Mouse (Mus musculus): ENCODE measurements around the gene Npas2. TPM values are rescaled to one million over a fixed set of nuclear protein-coding genes. Genes with fewer than 3 reads are reported as not detected.

Npas2 gene
- total RNA-seq, 1 experiment from 2014 or later: not detected

DNA sequence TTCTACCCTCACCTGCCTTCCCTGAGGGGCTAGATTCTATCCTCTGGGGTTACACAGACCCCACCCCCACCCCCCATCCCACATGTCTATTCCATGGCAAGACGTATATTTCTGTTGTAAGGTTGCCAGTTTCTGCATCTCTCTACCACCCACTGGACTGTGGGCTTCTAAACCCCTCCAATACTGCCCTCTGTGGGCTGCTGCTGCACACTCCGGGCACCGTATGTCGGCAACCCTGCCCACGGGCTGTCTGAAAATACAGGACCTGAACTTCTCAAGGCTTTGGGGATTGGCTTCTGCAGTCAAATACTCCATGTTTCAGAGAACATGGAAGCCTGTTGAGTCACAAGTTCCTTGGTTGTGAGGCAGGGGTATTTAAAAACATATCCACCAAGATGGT, 17.4 kb downstream of the Npas2 start:
- peak; percentile 74 for ATAC-seq (replicated peaks; ENCODE audit: low read depth, poor library complexity, severe bottlenecking)

DNA sequence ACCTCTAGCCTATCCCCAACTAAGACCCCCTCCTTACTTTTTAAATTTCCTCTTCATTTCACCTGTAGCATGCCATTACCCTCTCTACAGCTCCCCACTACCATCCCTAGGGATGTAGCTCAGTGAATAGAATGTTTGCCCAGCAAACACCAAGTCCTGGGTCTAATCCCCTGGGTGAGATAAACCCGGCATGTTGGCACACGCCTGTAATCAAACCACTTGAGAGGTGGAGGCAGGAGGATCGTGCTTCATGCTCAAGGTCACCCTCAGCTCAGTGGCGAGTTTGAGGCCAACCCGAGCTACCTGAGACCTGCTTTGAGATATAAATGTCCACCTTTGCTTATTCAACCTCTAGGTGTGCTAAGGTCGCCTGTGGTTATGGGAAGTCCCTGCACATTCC, 19.5 kb downstream of the Npas2 start:
- ATAC-seq (replicated peaks; ENCODE audit: low read depth, poor library complexity, severe bottlenecking): no peak

DNA sequence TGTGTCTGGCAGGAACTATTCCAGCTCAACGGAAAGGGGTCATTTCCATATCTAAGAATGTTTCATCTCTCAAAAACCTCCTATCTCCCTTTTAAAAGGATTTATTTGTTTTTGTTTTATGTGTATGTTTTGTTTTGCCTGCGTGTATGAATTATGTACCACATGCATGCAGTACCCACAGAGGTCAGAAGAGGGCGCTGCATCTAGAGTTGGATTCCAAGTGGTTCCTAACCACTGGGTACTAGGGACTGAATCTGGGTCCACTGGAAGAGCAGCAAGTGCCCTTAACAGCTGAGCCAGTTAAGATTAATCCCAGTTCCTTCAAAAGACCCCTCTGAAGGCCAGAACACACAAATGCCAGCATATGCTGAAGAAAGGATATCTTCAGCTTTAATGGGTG, 24.1 kb downstream of the Npas2 start:
- ATAC-seq (replicated peaks; ENCODE audit: low read depth, poor library complexity, severe bottlenecking): no peak

DNA sequence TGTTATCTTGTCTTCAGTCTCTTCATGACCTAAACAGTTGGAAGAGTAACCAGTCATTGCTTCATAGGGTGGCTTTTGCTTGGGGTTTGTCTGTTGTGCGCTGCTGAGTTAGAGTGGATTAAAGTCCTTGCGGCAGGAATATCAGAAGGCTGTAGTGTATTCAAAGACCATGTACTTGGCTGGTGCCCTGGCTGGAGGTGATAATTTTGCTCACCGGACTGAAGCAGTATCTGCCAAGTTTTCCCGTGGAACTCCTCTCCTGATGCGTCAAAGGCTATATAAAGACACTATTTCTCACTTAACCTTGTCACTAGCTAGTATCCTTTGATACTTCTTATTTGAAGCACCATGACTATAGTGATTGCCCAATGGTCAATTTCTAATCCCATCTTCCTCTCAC, 34.9 kb downstream of the Npas2 start:
- no peak for ATAC-seq (replicated peaks; ENCODE audit: low read depth, poor library complexity, severe bottlenecking)

DNA sequence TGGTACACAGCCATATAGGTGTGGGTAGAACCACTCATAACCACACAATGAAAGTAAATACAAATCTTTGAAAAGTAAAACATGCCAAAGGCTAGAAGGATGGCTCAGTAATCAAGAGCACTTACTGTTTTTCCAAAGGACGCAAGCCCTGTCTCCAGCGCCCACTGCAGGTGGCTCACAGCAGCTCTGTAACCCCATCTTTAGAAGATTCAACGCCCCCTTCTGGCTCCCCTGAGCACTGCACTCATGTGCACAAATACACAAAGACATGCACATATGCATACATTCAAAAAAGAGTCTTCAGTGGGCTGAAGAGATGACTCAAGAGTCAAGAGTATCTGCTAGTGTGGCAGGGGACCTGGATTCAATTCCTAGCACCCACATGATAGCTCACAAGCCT, 36.5 kb downstream of the Npas2 start:
- ATAC-seq (replicated peaks; ENCODE audit: low read depth, poor library complexity, severe bottlenecking): no peak

DNA sequence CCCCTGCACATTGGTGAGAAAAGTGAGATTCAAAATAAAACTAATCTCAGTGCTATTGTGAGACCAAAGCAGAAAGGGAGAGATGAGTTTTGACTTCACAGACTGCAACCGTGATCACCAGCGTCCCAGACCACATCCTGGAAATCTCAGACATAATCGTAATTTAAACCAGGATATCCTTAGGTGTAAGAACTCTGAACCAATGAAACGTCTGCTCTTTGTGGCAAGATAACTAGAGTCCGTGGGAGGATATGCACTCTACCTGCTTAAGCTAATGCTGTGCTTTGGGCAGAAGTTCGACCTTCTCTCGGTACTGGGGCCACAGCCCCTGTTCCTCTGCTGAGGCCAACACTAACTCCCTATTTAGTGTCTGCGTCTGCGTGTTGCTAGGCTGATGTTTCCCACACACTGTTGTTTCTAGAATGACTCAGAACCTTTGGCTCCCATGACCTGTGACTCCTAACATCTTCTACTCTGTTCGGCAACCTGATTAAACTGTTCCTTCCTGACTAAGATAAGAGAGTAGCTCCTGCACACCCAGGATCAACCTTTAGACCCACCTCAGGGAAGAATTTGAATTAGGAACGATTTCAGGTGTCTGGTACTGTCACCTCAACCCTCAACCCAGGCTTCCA, 41.4 kb downstream of the Npas2 start:
- no peak for ATAC-seq (replicated peaks; ENCODE audit: low read depth, poor library complexity, severe bottlenecking)

DNA sequence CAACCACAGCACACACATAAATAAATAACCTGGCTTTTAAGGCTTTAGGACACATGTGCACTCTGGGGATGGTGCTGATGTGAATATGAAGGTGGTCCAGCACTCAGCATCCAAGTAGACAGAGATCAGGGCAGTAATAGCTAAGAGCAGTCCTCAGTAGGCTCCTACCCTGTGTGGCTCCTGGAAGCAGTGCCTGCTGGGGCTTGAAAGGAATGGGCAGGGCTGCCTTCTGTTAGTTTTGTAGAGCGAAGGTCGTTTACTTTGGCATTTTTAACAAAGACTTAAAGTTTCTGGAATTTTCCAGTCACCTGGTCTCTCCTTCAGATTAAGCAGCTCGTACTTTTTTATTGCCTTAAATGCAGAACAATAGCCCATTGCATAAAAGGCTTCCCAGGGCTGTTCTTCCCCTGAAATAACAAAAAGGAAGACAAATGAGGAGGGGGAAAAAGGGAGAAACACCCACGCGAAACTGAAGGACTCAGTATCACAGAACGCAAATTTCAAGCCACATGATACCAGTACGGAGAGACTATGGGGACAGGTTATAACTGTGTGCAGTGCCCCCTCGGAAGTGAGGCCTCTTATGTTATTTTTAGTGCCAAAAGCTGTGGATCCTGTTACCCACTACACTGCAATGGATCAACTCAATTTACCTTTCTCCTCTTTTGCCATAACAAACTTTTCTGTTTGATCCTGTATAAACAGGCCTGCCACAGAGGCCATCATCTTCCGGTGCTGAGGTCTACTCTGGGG, 44.1 kb downstream of the Npas2 start:
- ATAC-seq (replicated peaks; ENCODE audit: low read depth, poor library complexity, severe bottlenecking): no peak

DNA sequence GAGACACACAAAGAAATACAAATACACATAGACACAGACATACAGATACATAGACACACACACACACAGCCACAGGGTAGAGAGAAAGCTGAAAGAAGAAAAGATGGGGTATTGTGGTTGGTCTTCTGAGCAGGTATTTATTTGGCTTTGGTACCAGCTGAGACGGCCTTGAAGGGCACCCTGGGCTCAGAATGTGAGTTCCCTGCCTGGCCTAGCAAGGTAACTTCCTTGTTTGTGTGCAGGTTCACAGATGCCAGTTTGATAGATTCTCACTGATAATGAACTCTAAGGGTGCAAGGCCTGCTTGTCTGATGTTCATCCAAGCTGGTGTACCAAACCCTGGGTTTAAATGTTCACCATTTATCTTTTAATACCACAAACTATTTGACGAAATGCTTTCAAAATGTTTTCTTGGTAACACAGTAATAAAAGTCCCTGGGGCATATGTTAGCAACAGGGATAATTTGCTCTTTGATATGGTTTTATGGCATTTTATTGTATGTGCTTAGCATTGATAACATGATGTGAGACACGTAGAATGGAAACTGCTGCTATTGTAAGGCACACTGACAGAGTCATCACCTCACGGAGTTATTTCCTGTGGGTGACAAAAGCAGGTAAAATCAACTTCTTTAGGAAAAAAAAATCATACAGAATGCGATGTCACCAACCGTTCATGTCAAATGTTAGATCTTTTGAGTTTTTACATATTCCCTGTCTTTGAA, 47.5 kb downstream of the Npas2 start:
- no peak for ATAC-seq (replicated peaks; ENCODE audit: low read depth, poor library complexity, severe bottlenecking)

DNA sequence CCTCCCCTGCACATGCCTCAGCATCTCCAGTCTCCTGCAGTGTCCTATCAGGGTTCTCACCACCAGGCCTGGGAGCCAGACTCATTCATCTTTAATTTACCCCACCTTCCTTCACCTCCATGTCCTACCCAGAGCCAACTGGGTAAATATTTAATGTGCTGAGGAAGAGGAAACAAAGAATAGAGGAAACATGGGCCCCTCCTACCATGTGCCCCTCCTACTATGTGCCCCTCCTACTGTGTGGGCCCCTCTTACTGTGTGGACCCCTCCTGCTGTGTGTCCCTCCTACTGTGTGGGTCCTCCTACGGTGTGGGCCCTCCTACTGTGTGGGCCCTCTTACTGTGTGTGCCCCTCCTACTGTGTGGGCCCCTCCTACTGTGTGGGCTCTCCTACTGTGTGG, 51.2 kb downstream of the Npas2 start:
- no peak for ATAC-seq (replicated peaks; ENCODE audit: low read depth, poor library complexity, severe bottlenecking)

DNA sequence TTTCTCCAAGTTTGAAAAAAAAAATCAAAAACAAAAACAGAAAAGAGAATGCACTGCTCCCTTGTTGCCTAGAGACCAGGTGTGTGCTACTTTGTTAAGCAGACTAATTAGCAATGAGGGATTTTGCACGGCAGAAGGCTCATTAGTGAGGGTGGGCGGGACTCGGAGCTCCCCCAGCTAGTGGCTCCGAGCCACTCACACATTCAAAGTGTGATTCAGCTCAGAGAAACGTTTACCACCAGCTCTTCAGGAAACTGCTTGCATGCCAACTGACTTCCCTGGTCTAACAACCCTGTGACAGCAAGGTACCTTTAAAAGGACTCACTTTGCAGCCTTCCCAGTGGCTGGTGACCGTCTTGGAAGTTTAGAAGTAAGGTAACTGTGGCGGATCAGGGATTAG, 58.1 kb downstream of the Npas2 start:
- ATAC-seq (replicated peaks; ENCODE audit: low read depth, poor library complexity, severe bottlenecking): no peak

DNA sequence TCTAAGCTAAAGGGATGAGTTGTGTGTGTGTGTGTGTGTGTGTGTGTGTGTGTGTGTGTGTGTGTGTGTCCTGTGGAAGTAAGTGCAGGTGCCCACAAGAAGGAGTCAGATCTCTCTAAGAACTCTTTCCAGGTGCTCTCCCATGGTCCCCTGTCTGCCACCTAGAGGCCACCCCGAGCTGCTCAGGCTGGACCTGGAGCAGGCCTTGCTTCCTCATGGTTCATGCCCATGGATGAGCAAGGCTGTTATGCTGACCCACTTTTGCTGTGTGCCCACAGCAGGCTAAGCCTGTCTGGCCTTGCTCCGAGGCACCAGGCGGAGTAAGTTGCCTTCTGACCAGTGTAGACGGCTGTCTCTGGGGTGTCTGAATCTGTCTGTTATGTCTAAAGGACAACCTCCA, 60.2 kb downstream of the Npas2 start:
- peak; percentile 56; the same call in 1 of the 2 replicates for ATAC-seq (replicated peaks; ENCODE audit: low read depth, poor library complexity, severe bottlenecking)

DNA sequence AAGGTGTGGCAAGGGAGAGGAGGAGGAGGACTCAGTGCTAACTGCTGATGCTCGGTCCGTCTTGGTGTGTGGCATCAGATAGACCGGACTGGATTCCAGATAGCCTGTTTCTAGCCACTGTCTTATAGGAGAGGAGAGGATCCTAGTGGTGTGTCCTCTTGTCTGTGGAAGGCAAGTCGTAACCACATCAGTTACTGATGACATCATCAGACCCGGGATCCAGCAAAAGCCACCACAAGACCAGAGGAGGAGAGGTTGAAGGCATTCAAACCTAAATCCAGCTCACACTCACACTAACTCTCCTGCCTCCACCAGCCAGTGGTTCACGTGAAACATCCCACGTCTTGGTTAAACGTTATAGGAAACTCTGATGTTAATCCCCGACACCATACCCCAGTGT, 62.5 kb downstream of the Npas2 start:
- no peak for ATAC-seq (replicated peaks; ENCODE audit: low read depth, poor library complexity, severe bottlenecking)

DNA sequence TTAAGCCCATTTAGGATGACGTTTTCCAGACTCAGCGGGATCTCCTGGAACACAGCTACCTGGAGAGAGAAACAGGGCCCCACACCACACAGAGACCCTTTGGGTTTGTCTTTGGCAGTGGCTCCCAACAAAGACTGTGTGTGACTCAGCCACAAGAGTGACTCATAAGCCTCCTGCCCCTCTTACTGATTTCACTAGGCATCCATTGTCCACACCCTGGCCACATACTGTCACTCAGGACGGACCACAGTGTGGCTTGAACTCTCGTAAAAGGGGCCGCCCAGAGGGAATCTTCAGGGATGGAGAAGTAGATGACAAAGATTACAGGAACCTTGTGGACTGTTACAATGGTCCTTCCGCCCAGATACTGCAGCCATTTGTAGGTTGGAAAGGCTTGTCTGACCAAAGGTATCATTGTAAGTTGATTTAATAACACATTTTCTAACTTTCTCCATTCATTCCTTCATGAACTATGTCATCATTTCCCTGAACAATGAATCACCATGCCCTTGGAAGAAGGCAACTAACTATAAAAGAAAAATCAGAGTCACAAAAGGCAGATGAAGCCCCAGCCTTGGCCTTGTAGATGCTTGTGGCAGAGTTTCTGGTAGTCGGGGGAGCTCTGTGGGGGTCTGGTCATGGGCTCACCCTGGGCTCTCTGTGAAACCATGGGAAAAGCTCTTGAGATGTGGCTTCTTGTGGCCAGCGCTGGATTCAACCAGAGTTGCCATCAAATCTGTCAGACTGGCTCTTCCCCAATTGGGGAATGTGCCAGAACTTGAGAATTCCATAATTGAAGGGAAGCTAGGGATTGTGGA, 63.2 kb downstream of the Npas2 start:
- no peak for ATAC-seq (replicated peaks; ENCODE audit: low read depth, poor library complexity, severe bottlenecking)

DNA sequence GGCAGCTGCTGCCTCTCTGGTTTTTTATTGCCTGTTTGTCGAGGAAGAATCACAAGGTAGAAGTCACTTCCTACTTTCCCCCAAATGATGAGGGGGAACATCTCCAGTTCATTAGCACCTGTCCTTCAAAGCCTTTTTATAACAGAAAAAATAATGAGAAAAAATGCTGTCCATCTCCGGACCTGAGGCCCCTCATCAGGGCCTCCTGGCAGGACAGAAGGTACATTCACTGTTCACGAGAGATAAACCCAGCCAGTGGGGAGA, 63.7 kb downstream of the Npas2 start:
- ATAC-seq (replicated peaks; ENCODE audit: low read depth, poor library complexity, severe bottlenecking): no peak

DNA sequence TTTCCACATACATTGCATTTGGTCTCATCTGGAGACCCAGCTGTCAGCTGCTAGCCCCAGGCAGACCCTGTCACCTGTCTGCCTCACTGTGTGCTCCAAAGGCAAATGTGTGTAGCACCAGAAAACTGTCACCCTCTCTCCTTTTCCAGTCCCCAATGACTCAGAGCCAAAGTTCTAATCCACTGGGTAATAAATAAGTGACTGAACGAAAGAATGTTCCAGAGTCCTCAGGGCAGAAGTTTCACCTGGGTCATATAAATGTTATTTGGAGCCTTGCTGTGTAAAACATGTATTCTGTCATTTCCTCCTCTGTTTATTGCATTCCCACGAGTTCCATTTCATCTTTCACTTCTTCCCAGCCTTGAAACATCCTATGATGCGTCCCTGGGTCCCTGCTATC, 66.1 kb downstream of the Npas2 start:
- no peak for ATAC-seq (replicated peaks; ENCODE audit: low read depth, poor library complexity, severe bottlenecking)

DNA sequence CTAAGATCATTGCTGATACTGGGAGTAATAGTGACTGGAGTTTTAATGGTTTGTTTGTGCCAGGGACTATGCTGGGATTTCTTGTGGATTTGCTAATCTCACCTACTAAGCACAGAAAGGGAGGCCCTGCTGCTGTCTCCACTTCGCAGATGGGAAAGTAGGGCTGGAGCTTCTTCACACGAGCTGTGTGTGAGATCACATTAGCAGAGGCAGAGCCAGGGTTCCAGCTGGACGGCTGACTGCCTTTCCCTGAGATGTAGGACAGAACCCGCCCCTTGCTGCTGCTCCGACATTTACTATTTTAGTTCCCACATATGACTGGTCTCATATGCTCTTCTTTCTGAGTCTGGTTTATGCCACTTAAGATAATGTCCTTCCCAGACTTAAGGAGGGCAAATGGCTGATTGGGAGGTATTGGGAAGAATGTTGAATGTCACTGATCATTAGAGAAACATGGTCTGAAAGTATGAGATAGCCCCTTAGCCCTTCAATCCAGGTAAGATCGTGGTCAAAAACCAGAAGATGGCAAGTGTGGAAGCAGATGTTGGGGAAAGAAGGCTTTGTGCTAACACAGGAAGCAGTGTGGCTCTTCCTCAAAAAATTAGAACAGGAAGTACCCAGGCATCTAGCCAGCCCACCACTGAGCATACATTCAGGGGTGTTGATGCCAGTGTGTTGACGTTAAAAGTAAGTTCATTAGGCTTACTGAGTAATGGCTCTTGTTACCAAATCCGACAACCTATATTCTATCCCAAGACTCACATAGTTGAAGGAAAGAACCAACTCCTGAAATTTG, 66.8 kb downstream of the Npas2 start:
- ATAC-seq (replicated peaks; ENCODE audit: low read depth, poor library complexity, severe bottlenecking): peak; percentile 66

DNA sequence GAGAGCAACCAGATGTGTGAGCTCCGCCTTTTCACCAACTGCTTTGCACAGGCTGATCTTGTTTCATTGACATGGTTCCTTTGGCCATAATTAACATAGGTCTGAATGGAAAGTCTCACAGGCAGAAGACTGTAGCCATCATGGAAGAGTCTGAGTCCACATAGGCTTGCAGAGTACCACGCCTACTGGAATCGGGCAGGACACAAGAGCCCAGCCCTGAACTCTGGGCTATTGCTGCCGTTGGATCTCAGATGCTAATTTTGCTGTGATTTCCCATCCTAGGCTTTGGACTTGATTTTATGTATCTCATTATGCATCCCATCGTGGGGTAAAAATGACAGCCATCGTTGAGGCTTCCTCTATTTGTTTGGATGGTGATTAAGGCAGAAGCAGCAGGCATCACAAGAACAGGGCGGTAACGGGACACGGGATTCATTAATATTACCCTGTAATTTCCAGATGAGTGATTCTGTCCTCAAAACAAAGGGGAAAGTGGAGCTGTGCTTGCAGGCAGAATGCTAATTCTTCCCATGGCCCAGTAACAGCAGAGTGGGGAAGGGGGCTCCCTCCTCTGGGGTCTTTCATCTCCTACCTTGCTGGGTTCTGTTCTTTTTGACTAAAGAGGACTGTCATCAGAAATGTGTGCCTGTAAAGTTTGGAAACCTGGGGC, 73.4 kb downstream of the Npas2 start:
- ATAC-seq (replicated peaks; ENCODE audit: low read depth, poor library complexity, severe bottlenecking): no peak

DNA sequence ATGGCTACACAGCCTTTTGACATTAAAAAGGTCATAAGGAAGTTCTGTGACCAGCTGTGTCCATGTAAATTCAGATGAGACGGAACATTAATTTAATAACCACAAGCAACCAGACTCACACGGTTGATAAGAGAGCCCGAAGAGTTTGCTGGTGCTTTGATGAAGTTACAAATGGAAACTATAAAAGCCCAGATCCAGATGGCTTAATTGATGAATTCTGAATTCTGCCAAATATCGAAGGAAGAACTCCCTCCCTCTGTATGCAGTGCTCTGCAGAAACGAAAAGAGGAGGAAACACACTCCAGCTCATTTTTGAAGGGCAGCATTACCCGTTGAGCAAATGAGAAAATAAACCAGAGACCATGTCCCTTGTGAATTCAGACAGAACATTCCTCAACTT, 79.4 kb downstream of the Npas2 start:
- ATAC-seq (replicated peaks; ENCODE audit: low read depth, poor library complexity, severe bottlenecking): no peak

DNA sequence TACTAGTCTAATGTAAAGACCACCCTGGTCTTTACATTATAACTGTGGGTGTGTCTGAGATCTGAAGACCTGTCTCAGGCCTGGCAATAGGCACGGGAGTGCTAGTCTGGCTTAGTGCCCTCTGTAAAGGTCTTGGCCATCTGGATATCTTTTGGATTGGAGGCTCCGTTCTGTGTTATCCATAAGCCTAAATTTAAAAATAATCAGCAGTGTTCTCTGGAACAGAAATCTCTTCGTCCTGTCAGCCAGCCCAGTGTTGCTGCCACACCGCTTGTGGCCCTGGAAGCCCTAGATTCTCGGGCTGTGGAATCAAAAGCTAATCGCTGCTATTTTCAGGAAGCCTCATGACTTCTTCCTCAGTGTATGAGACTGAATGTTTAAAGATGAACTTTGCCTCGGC, 86.9 kb downstream of the Npas2 start:
- no peak for ATAC-seq (replicated peaks; ENCODE audit: low read depth, poor library complexity, severe bottlenecking)
